Mouse (Mus musculus): ENCODE results near the gene Vmn2r67.
"Not testable (repeated sequence)": the region's sequence is repeated elsewhere in the genome, so short reads cannot be mapped to it uniquely, and the experiment has no call there.

Gene Vmn2r67

GRCm38 (mm10) chr7:85155898-85156297 lies at the start of gene Vmn2r67:
Gene Vmn2r67, minus strand, starts transcription at chr7:85155998.
- no peak for DNase-seq

- not testable (repeated sequence) for DNase-seq
Observed at GRCm38 (mm10) chr7:85104531-85104930, 51.3 kb downstream of the Vmn2r67 start.

Data from thymus, postnatal 14 days (tissue).